Mouse (Mus musculus) neural tube, embryonic 14.5 days (tissue): ENCODE measurements around the gene Spef1. TPM values are rescaled to one million over a fixed set of nuclear protein-coding genes. Genes with fewer than 3 reads are reported as not detected.

Experiments used
- ATAC-seq: fragments of 200-750 bp; cut with Nextera tagmentation; 2 replicates; pipeline ENCODE4 v1.8.0; 2017; ENCODE audit warnings: low read depth, mild to moderate bottlenecking, moderate TSS enrichment, moderate library complexity
- H3K27ac ChIP-seq: fragments of 300-500 bp; sonication (generic); 2 replicates; pipeline ENCODE4 v1.5.1; 2014; ENCODE audit warnings: low read depth, mild to moderate bottlenecking, control low read depth, low read length, moderate library complexity, mixed read lengths
- H3K27me3 ChIP-seq: fragments of 300-500 bp; sonication (generic); 2 replicates; pipeline ENCODE4 v1.6.1; 2014; ENCODE audit warnings: low read length; ENCODE audit not compliant: control insufficient read depth, insufficient read depth
- H3K36me3 ChIP-seq: fragments of 300-500 bp; sonication (generic); 2 replicates; pipeline ENCODE4 v1.6.1; 2014; ENCODE audit warnings: low read length, mixed read lengths; ENCODE audit not compliant: control insufficient read depth, insufficient read depth
- H3K4me1 ChIP-seq: fragments of 300-500 bp; sonication (generic); 2 replicates; pipeline ENCODE4 v1.6.1; 2014; ENCODE audit warnings: low read length; ENCODE audit not compliant: control insufficient read depth, insufficient read depth
- H3K4me2 ChIP-seq: fragments of 300-500 bp; sonication (generic); 2 replicates; pipeline ENCODE4 v1.6.1; 2014; ENCODE audit warnings: mild to moderate bottlenecking, low read depth, low read length, control low read depth
- H3K4me3 ChIP-seq: fragments of 300-500 bp; sonication (generic); 2 replicates; pipeline ENCODE4 v1.5.1; 2014; ENCODE audit warnings: low read depth, low read length, control low read depth, mixed read lengths
- H3K9ac ChIP-seq: fragments of 300-500 bp; sonication (generic); replicated peaks from 2 replicates; pipeline ENCODE4 v1.6.1; 2014; ENCODE audit warnings: low read depth, mild to moderate bottlenecking, control low read depth, low read length, mixed read lengths
- H3K9me3 ChIP-seq: fragments of 300-500 bp; sonication (generic); 2 replicates; pipeline ENCODE4 v1.6.1; 2016; ENCODE audit warnings: low read length; ENCODE audit not compliant: control insufficient read depth
- WGBS: fragments of 180-500 bp; shearing (Covaris S2); extraction: QIAGEN DNeasy Blood & Tissue Kit; methylation state at CpG from one replicate; pipeline ENCODE4 v1.1.7; 2014; 5-methylcytosine and 5-hydroxymethylcytosine counted together
- polyA plus RNA-seq: library from polyadenylated mRNA; unstranded; fragments of >200 nt; fragmentation: Nextera tagmentation; extraction: Ambion mirVana; gene quantifications from 2 replicates; pipeline ENCODE4 v1.2.1, GENCODE M21; 2014

Gene Spef1
- polyA plus RNA-seq, 1 experiment from 2014 or later, result 9.2 TPM

- no peaks in the 10 kb centered on the region for H3K9me3 ChIP-seq
- H3K27ac ChIP-seq, result no peak overlapping the region
- peaks cover 18% of the 10 kb centered on the region for H3K4me1 ChIP-seq
- WGBS, result 89% methylated on average over 4 of the region's 4 CpGs
- no peak overlapping the region for H3K9ac ChIP-seq
- no peaks in the 10 kb centered on the region for H3K27me3 ChIP-seq
- H3K36me3 ChIP-seq, result peaks cover 24% of the 10 kb centered on the region
- H3K4me3 ChIP-seq, result no peak overlapping the region
- H3K4me2 ChIP-seq, result no peak overlapping the region
- no peak for ATAC-seq
These were observed 33.0 kb downstream of the Spef1 start for GRCm38 (mm10) chr2:131154036-131154435.

- H3K9ac ChIP-seq, result no peak overlapping the region
- peaks cover 36% of the 10 kb centered on the region for H3K36me3 ChIP-seq
- no peak overlapping the region for H3K4me2 ChIP-seq
- H3K27me3 ChIP-seq, result no peaks in the 10 kb centered on the region
- H3K4me1 ChIP-seq, result peaks cover 3% of the 10 kb centered on the region; the same call in 1 of the 2 replicates
- no peak for ATAC-seq
- no peaks in the 10 kb centered on the region for H3K9me3 ChIP-seq
- H3K27ac ChIP-seq, result no peak overlapping the region
- no peak overlapping the region for H3K4me3 ChIP-seq
- 94% methylated on average over 7 of the region's 7 CpGs for WGBS
These were observed 34.8 kb downstream of the Spef1 start for GRCm38 (mm10) chr2:131152166-131152730.

GRCm38 (mm10) chr2:131149254-131149578 lies 37.9 kb downstream of the Spef1 start:
- H3K9ac ChIP-seq, result no peak overlapping the region
- no peaks in the 10 kb centered on the region for H3K27me3 ChIP-seq
- no peak overlapping the region for H3K4me2 ChIP-seq
- 91% methylated on average over 3 of the region's 3 CpGs for WGBS
- ATAC-seq, result no peak
- H3K9me3 ChIP-seq, result no peaks in the 10 kb centered on the region
- no peak overlapping the region for H3K27ac ChIP-seq
- no peaks in the 10 kb centered on the region for H3K4me1 ChIP-seq
- H3K4me3 ChIP-seq, result no peak overlapping the region
- peaks cover 47% of the 10 kb centered on the region for H3K36me3 ChIP-seq

GRCm38 (mm10) chr2:131148353-131149253 lies 38.5 kb downstream of the Spef1 start:
- H3K9ac ChIP-seq, result no peak overlapping the region
- H3K4me3 ChIP-seq, result no peak overlapping the region
- H3K27me3 ChIP-seq, result no peaks in the 10 kb centered on the region
- no peak for ATAC-seq
- WGBS, result 88% methylated on average over 8 of the region's 8 CpGs
- peaks cover 48% of the 10 kb centered on the region for H3K36me3 ChIP-seq
- H3K9me3 ChIP-seq, result no peaks in the 10 kb centered on the region
- no peak overlapping the region for H3K27ac ChIP-seq
- no peaks in the 10 kb centered on the region for H3K4me1 ChIP-seq
- no peak overlapping the region for H3K4me2 ChIP-seq

- Histone ChIP-seq H3K36me3 (peaks cover 43% of the 10 kb centered on the region), H3K9me3 (no peaks in the 10 kb centered on the region), H3K4me2 (no peak overlapping the region), H3K9ac (no peak overlapping the region), H3K27me3 (no peaks in the 10 kb centered on the region), H3K4me3 (no peak overlapping the region), H3K27ac (no peak overlapping the region), H3K4me1 (no peaks in the 10 kb centered on the region)
- 95% methylated on average over 8 of the region's 8 CpGs for WGBS
- ATAC-seq, result no peak
These were observed 40.1 kb downstream of the Spef1 start for GRCm38 (mm10) chr2:131147043-131147365.

- Histone ChIP-seq H3K9me3 (no peaks in the 10 kb centered on the region), H3K9ac (no peak overlapping the region), H3K27me3 (no peaks in the 10 kb centered on the region), H3K4me1 (no peaks in the 10 kb centered on the region), H3K4me2 (no peak overlapping the region), H3K36me3 (peaks cover 38% of the 10 kb centered on the region), H3K4me3 (no peak overlapping the region), H3K27ac (no peak overlapping the region)
- ATAC-seq, result no peak
- WGBS, result 90% methylated on average over 21 of the region's 21 CpGs
These were observed 40.7 kb downstream of the Spef1 start for GRCm38 (mm10) chr2:131146193-131147042.

GRCm38 (mm10) chr2:131145536-131145935 lies 41.5 kb downstream of the Spef1 start:
- Histone ChIP-seq H3K9ac (no peak overlapping the region), H3K36me3 (peaks cover 34% of the 10 kb centered on the region), H3K4me2 (no peak overlapping the region), H3K27ac (no peak overlapping the region), H3K9me3 (no peaks in the 10 kb centered on the region), H3K4me3 (no peak overlapping the region), H3K4me1 (no peaks in the 10 kb centered on the region), H3K27me3 (no peaks in the 10 kb centered on the region)
- no peak for ATAC-seq
- WGBS, result 96% methylated on average over 2 of the region's 2 CpGs

GRCm38 (mm10) chr2:131145121-131145520 lies 42.0 kb downstream of the Spef1 start:
- Histone ChIP-seq H3K27me3 (no peaks in the 10 kb centered on the region), H3K9me3 (no peaks in the 10 kb centered on the region), H3K4me2 (no peak overlapping the region), H3K4me3 (no peak overlapping the region), H3K27ac (no peak overlapping the region), H3K9ac (no peak overlapping the region), H3K36me3 (peaks cover 34% of the 10 kb centered on the region), H3K4me1 (no peaks in the 10 kb centered on the region)
- ATAC-seq, result no peak
- 65% methylated on average over 13 of the region's 13 CpGs for WGBS
